Mouse (Mus musculus) left cerebral cortex, postnatal 36 days (tissue): ENCODE data around the gene Vmn2r92. TPM values are rescaled to one million over a fixed set of nuclear protein-coding genes. Genes with fewer than 3 reads are reported as not detected.
"Not testable (repeated sequence)": the region's sequence is repeated elsewhere in the genome, so short reads cannot be mapped to it uniquely, and the experiment has no call there.

Experiments
- DNase-seq, 2 experiments: peaks; one replicate each; pipeline ENCODE4 v3.0.0; 2021 to 2022; ENCODE audit warnings: low spot score in 2 of 2, mixed read lengths in 1 of 2
- intact Hi-C: fragments of 180-260 bp; cut with DNase I; formaldehyde crosslinking; loops from one replicate; pipeline ENCODE4 v1.15.1; 2025
- total RNA-seq, 2 experiments: library from RNA; stranded (reverse); gene quantifications; 2 replicates each; pipeline ENCODE4 v1.2.3; 2021

Gene Vmn2r92
- not detected for total RNA-seq

DNA sequence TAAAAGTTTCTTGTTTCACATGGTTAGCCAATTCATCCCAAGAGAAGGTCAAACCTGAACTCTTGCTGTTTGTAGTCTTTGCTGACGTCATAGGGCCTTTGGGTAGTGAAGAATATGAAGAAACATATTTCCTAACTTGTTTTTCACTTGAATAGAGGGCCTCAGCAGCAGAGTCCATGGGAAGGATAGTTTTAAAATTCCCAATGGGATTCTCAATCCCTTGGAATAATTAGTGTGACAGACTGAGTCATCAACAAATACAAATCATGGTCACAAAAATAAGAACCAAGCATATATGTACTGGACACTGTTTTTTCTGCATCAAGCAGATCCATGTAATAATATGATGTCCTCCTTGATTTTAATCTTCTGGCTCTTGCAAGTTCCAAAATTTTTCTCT is at the start of gene Vmn2r92:
Gene Vmn2r92 (plus strand): TSS at position 301 of the 400 bp plus-strand sequence.
- intact Hi-C loops, DNase-seq: not testable (repeated sequence)

DNA sequence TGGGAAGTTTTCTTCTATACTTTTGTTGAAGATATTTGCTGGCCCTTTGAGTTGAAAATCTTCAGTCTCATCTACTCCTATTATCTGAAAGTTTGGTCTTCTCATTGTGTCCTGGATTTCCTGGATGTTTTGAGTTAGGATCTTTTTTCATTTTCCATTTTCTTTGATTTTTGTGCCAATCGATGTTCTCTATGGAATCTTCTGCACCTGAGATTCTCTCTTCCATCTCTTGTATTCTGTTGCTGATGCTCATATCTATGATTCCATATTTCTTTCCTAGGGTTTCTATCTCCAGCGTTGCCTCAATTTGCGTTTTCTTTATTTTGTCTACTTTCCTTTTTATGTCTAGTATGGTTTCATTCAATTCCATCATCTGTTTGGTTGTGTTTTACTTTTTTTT is 49.4 kb upstream of the Vmn2r92 start:
- intact Hi-C loops, result loop anchor here (10.0 kb wide), 1 partner anchor 73 kb away; no protein-coding TSS in a partner anchor
- not testable (repeated sequence) for DNase-seq

DNA sequence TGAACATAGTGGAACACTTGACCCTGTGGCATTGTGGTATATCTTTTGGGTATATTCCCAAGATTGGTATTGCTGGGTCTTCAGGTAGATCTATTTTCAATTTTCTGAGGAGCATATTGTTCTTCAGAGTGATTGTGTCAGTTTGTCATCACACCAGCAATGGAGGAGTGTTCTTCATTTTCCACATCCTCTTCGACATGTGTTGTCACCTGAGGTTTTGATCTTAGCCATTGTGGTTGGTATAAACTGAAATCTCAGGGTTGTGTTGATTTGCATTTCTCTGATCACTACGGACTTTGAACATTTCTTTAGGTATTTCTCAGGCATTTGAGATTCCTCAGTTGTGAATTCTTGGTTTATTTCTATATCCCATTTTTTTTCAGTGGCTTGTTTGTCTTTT is 9.5 kb downstream of the Vmn2r92 start:
- DNase-seq, intact Hi-C loops: not testable (repeated sequence)

DNA sequence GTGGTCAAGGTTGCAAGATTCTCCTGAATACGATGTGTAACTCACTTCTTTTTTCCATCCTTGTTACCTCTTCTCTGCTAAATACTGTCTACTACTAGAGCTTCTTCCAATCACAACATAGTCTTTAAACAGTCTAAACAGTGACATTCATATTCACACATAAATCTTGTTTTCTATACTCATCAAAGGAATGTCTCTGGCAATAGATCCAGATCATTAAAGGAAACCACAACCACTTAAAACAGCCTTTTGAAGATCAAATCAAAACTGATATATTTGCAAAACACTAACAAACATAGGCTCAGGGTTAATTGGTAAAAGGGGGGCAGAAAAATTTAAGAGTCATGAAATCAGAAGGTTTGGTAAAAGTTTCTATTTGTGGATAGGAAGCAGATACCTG is 38.0 kb downstream of the Vmn2r92 start:
- intact Hi-C loops, result no loop called here
- no peak for DNase-seq

GRCm38 (mm10) chr17:18221300-18221699 is 69.6 kb downstream of the Vmn2r92 start:
- intact Hi-C loops, result no loop called here
- DNase-seq, result no peak

DNA sequence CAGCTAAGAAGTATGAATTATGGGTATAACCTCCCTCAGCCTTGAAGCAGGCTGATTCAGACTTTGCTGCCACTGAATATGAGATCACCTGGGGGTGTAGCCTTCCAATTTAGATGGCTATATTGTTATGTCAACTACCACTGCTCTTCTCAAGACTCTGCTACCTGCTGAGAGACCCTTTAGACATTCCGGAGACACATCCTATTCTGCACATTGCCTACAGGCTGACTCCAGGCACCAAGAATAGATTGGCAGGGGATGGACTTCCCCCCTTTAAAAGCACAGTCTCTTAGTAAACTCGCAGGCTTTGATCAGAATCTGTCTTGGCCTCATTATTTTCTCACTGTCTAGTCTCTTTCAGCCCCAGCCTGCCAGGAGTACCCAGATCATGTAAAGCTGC is 80.3 kb downstream of the Vmn2r92 start:
- intact Hi-C loops, result no loop called here
- no peak for DNase-seq

- intact Hi-C loops, result no loop called here
- no peak for DNase-seq
Observed at GRCm38 (mm10) chr17:18236931-18237330, 85.2 kb downstream of the Vmn2r92 start.

Other genes starting within 250 kb of the Vmn2r92 start
- not detected for gene Fpr-rs4, start 130.2 kb upstream of the Vmn2r92 start, total RNA-seq
- gene Vmn2r124, start 102.5 kb upstream of the Vmn2r92 start, total RNA-seq, result under 1 TPM; 0.07 to 0.10 TPM
- gene Vmn2r91, start 66.9 kb upstream of the Vmn2r92 start, total RNA-seq, result not detected
- not detected for gene Vmn2r94, start 125.9 kb downstream of the Vmn2r92 start, total RNA-seq
- not detected for gene Vmn2r93, start 146.2 kb downstream of the Vmn2r92 start, total RNA-seq